Mouse (Mus musculus): ENCODE measurements at regions not wholly inside any gene's neighbourhood (a gene's known extent, or its start where the extent isn't known, plus 50 kb on each side); places are given as distances from the start of the nearest gene placed in this dataset.

DNA sequence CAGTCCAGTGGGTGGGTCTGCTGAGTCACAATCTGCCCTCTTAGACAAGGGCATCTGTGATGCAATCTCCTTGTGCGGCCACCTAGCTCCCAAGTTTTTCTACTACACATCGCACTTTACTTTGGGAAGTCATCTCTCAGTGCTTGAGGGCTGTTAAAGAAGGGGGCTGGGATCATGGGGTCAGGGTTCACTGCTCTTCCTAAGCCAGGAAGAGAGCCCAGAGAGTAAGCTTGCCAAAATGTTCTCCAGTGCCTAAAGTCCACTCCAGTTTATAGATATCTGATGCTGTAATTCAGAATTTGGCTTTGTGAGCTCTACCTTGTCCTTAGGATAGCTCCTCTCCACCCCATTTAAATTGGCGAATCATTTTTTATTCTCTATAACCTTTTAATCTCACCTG lies 347.2 kb downstream of the Zfp619 start:
- no peak for TF ChIP-seq HCFC1 (IDR thresholded peaks at IDR 0.05; ENCODE audit: borderline replicate concordance, insufficient read depth, low read length)
- no peak for TF ChIP-seq ZNF384 (IDR thresholded peaks at IDR 0.05; ENCODE audit: low read depth, low read length)
- TF ChIP-seq MAFK (IDR thresholded peaks at IDR 0.05; ENCODE audit: insufficient read depth, low read depth, low read length) = no peak
- TF ChIP-seq CHD2 (IDR thresholded peaks at IDR 0.05; ENCODE audit: low read depth, low read length) = no peak
- no peak for TF ChIP-seq ZC3H11A (IDR thresholded peaks at IDR 0.05; ENCODE audit: borderline replicate concordance, low read depth, low read length)
